In the genomic region with DNA sequence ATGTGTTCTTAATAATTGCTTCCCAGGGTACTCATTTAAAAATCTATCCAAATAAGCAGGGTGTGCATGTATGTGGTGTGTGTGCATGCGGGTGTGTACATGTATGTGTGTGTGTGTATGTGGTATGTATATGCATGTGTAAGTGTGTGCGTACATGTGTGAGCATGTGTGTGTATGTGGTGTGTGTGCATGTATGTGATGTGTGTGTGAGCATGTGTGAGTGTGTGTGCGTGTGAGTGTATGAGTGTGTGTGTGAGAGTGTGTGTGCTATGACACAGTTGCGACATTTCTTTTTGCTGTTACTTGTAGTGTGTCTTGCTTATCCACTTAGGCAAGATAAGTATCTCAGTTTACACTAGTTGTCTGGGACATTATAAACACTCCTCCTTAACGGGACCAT, we compare ENCODE assay signal across 16 mouse cellular contexts.
DNase-seq lines count a peak whose midpoint lies in the region; ATAC-seq and TF ChIP-seq lines count a peak whose summit lies in the region.
"Had no signal": no experiment of that assay in that cellular context is flagged by ENCODE, and none has a peak within 500 bp of the region (broad histone marks: within the 10 kb centered on the region; RNA-seq: fewer than 3 reads in every experiment).

No protein-coding gene starts in this region.

- no peak overlapping the region for H3K27ac ChIP-seq in forebrain, postnatal 0 days (ENCODE audit: low read depth, low read length)
- H3K27ac ChIP-seq in forebrain, embryonic 16.5 days (ENCODE audit: low read length) = no peak overlapping the region
- H3K27ac ChIP-seq in intestine, embryonic 14.5 days (ENCODE audit: low read depth) = peak overlapping the region; percentile 51; the same call in 1 of the 2 replicates
- H3K27ac ChIP-seq in intestine, postnatal 0 days (ENCODE audit: low read depth, low read length) = no peak overlapping the region
- H3K27ac ChIP-seq: forebrain, embryonic 10.5 days; liver, embryonic 14.5 days; midbrain, embryonic 10.5 days had no signal

- no peak overlapping the region for H3K9ac ChIP-seq in forebrain, postnatal 0 days
- H3K9ac ChIP-seq in forebrain, embryonic 16.5 days (replicated peaks; ENCODE audit: low read depth, low read length) = no peak overlapping the region
- no peak overlapping the region for H3K9ac ChIP-seq in intestine, embryonic 14.5 days (ENCODE audit: low read length)
- no peak overlapping the region for H3K9ac ChIP-seq in intestine, postnatal 0 days (ENCODE audit: low read depth, low read length)
- H3K9ac ChIP-seq: liver, embryonic 14.5 days had no signal

- H3K36me3 ChIP-seq in forebrain, postnatal 0 days (ENCODE audit: insufficient read depth) = peaks cover 3% of the 10 kb centered on the region
- H3K36me3 ChIP-seq in forebrain, embryonic 16.5 days (ENCODE audit: control insufficient read depth, insufficient read depth) = 0 out of 2 replicates have a peak, but pooled peaks cover 3% of the 10 kb centered on the region
- H3K36me3 ChIP-seq in intestine, embryonic 14.5 days (ENCODE audit: control insufficient read depth, insufficient read depth, low read length) = peaks cover 41% of the 10 kb centered on the region
- H3K36me3 ChIP-seq in intestine, postnatal 0 days (ENCODE audit: control insufficient read depth, insufficient read depth) = no peaks in the 10 kb centered on the region
- H3K36me3 ChIP-seq in C2C12 (ENCODE audit: control insufficient read depth, insufficient read depth) = peaks cover 75% of the 10 kb centered on the region
- H3K36me3 ChIP-seq in myocyte (ENCODE audit: control insufficient read depth, insufficient read depth) = peaks cover 59% of the 10 kb centered on the region

- 91% methylated on average over 5 of the region's 5 CpGs for WGBS in forebrain, postnatal 0 days
- WGBS in forebrain, embryonic 16.5 days = 93% methylated on average over 5 of the region's 5 CpGs
- WGBS in intestine, embryonic 14.5 days = 58% methylated on average over 5 of the region's 5 CpGs
- 66% methylated on average over 5 of the region's 5 CpGs for WGBS in intestine, postnatal 0 days

- intact Hi-C loops in left cerebral cortex, postnatal 36 days (cut with DNase I) = no loop called here

- H3K4me1 ChIP-seq in forebrain, postnatal 0 days (ENCODE audit: insufficient read depth) = peaks cover 9% of the 10 kb centered on the region; the same call in 1 of the 2 replicates
- H3K4me1 ChIP-seq in forebrain, embryonic 16.5 days (replicated peaks; ENCODE audit: control insufficient read depth, insufficient read depth, low read length) = peaks cover 12% of the 10 kb centered on the region
- H3K4me1 ChIP-seq in intestine, embryonic 14.5 days (replicated peaks; ENCODE audit: control insufficient read depth, insufficient read depth, low read length) = peaks cover 18% of the 10 kb centered on the region
- H3K4me1 ChIP-seq in intestine, postnatal 0 days (replicated peaks; ENCODE audit: control insufficient read depth, insufficient read depth, low read length) = peaks cover 2% of the 10 kb centered on the region; the same call in 1 of the 2 replicates

- no peaks in the 10 kb centered on the region for H3K27me3 ChIP-seq in forebrain, postnatal 0 days (ENCODE audit: insufficient read depth, low read length)
- H3K27me3 ChIP-seq in forebrain, embryonic 16.5 days (replicated peaks; ENCODE audit: control insufficient read depth, insufficient read depth, low read length) = no peaks in the 10 kb centered on the region
- H3K27me3 ChIP-seq in intestine, embryonic 14.5 days (replicated peaks; ENCODE audit: control insufficient read depth, insufficient read depth, low read length) = no peaks in the 10 kb centered on the region
- no peaks in the 10 kb centered on the region for H3K27me3 ChIP-seq in intestine, postnatal 0 days (replicated peaks; ENCODE audit: control insufficient read depth, insufficient read depth, low read length)
- H3K27me3 ChIP-seq in C2C12 (ENCODE audit: control insufficient read depth, insufficient read depth, insufficient read length) (no peaks in the 10 kb centered on the region), myocyte (ENCODE audit: control insufficient read depth, insufficient read depth, insufficient read length) (no peaks in the 10 kb centered on the region)

- no peak for DNase-seq in forebrain, postnatal 0 days
- no peak for DNase-seq in intestine, embryonic 14.5 days (ENCODE audit: low spot score)
- DNase-seq in urinary bladder, postnatal 25 days (ENCODE audit: low spot score) = no peak
- no peak for DNase-seq in left cerebral cortex, postnatal 36 days (ENCODE audit: low spot score in 2 of 2)
- DNase-seq: adrenal gland, adult 8-10 months; cerebellum, adult 9-11 months; embryo, embryonic 11 days; layer of hippocampus, adult 9-11 months; thymus, postnatal 25 days had no signal

- H3ac ChIP-seq in C2C12 (ENCODE audit: control insufficient read depth, insufficient read length, low read depth) (no peak overlapping the region), myocyte (ENCODE audit: control insufficient read depth, insufficient read length) (no peak overlapping the region)

- H3K79me2 ChIP-seq in C2C12 (ENCODE audit: control insufficient read depth, insufficient read depth) = no peaks in the 10 kb centered on the region
- H3K79me2 ChIP-seq in myocyte (ENCODE audit: control insufficient read depth, insufficient read depth) = no peaks in the 10 kb centered on the region

- TF ChIP-seq POLR2A in myocyte (IDR thresholded peaks at IDR 0.05; ENCODE audit: insufficient read length, low read depth) = peak; percentile 48

- H3K4me2 ChIP-seq in forebrain, postnatal 0 days (ENCODE audit: low read depth) = no peak overlapping the region
- no peak overlapping the region for H3K4me2 ChIP-seq in forebrain, embryonic 16.5 days (ENCODE audit: low read length)
- H3K4me2 ChIP-seq in intestine, embryonic 14.5 days (ENCODE audit: low read length) = no peak overlapping the region
- H3K4me2 ChIP-seq in intestine, postnatal 0 days (replicated peaks; ENCODE audit: low read depth) = no peak overlapping the region
- H3K4me2 ChIP-seq in myocyte (ENCODE audit: low read depth) = no peak overlapping the region

- H3K4me3 ChIP-seq in forebrain, postnatal 0 days (ENCODE audit: low read depth, low read length) = no peak overlapping the region
- no peak overlapping the region for H3K4me3 ChIP-seq in forebrain, embryonic 16.5 days (replicated peaks; ENCODE audit: low read length)
- no peak overlapping the region for H3K4me3 ChIP-seq in intestine, embryonic 14.5 days (ENCODE audit: low read depth, low read length)
- H3K4me3 ChIP-seq in intestine, postnatal 0 days (ENCODE audit: low read depth, low read length) = no peak overlapping the region
- H3K4me3 ChIP-seq in C2C12 (ENCODE audit: insufficient read depth, poor library complexity, severe bottlenecking) = no peak overlapping the region
- no peak overlapping the region for H3K4me3 ChIP-seq in myocyte
- H3K4me3 ChIP-seq: forebrain, embryonic 10.5 days; midbrain, embryonic 10.5 days had no signal

- no peaks in the 10 kb centered on the region for H3K79me3 ChIP-seq in C2C12 (ENCODE audit: low read depth)

- no peaks in the 10 kb centered on the region for H3K9me3 ChIP-seq in forebrain, postnatal 0 days (ENCODE audit: low read length)
- no peaks in the 10 kb centered on the region for H3K9me3 ChIP-seq in forebrain, embryonic 16.5 days (ENCODE audit: control insufficient read depth, low read length)
- no peaks in the 10 kb centered on the region for H3K9me3 ChIP-seq in intestine, embryonic 14.5 days (ENCODE audit: control insufficient read depth, low read length)
- H3K9me3 ChIP-seq in intestine, postnatal 0 days (ENCODE audit: control insufficient read depth) = no peaks in the 10 kb centered on the region
- H3K9me3 ChIP-seq: forebrain, embryonic 10.5 days; midbrain, embryonic 10.5 days had no signal

- no peak for TF ChIP-seq CTCF in forebrain, postnatal 0 days (IDR thresholded peaks at IDR 0.05; ENCODE audit: low read depth)
- TF ChIP-seq CTCF in intestine, postnatal 0 days (IDR thresholded peaks at IDR 0.05; ENCODE audit: low read depth) = no peak
- no peak for TF ChIP-seq CTCF in C2C12 (IDR thresholded peaks at IDR 0.05; ENCODE audit: control insufficient read depth, insufficient read depth, insufficient read length)

- ATAC-seq in forebrain, postnatal 0 days = 0 out of 2 replicates have a peak, but pooled peaks have one; percentile 12
- no peak for ATAC-seq in forebrain, embryonic 16.5 days
- ATAC-seq in intestine, embryonic 14.5 days (replicated peaks; ENCODE audit: low FRiP score, low TSS enrichment, low read depth) = peak; percentile 27; the same call in 1 of the 2 replicates
- no peak for ATAC-seq in intestine, postnatal 0 days

TF ChIP-seq in C2C12, 6 proteins besides CTCF, POLR2A, EP300 and RAD21:
- TF ChIP-seq CEBPB (IDR thresholded peaks at IDR 0.05; ENCODE audit: low read depth) (peak; percentile 5), MYOG (IDR thresholded peaks at IDR 0.05; ENCODE audit: control insufficient read depth, extremely low read depth, insufficient read length) (no peak), FOSL1 (IDR thresholded peaks at IDR 0.05; ENCODE audit: insufficient read depth, low read length, poor library complexity, severe bottlenecking) (no peak), USF1 (IDR thresholded peaks at IDR 0.05; ENCODE audit: low read depth) (no peak), MYOD1 (IDR thresholded peaks at IDR 0.05; ENCODE audit: control insufficient read depth, insufficient read length, low read depth) (no peak), MAX (IDR thresholded peaks at IDR 0.05) (no peak)

TF ChIP-seq in myocyte, 11 proteins besides CTCF, POLR2A, EP300 and RAD21:
- TF ChIP-seq SRF (IDR thresholded peaks at IDR 0.05; ENCODE audit: control insufficient read depth, insufficient read length, low read depth) (no peak), E2F4 (IDR thresholded peaks at IDR 0.05; ENCODE audit: insufficient read depth) (no peak), POLR2AphosphoS2 (IDR thresholded peaks at IDR 0.05; ENCODE audit: insufficient read length, low read depth) (peak; percentile 73), TCF3 (IDR thresholded peaks at IDR 0.05; ENCODE audit: insufficient read length, low read depth) (no peak), CEBPB (IDR thresholded peaks at IDR 0.05; ENCODE audit: insufficient read depth, poor library complexity, severe bottlenecking) (no peak)

Comparison
In these comparisons a context has a peak if more than half of its experiments do, and no peak if none do; other contexts are left out.
1. ATAC-seq: peak in forebrain, postnatal 0 days (single experiment) and intestine, embryonic 14.5 days (single experiment); none in forebrain, embryonic 16.5 days (single experiment) and intestine, postnatal 0 days (single experiment).